Mouse (Mus musculus) E14TG2a.4 (cell line): ENCODE results near the gene Mib2.
"Not testable (repeated sequence)": the region's sequence is repeated elsewhere in the genome, so short reads cannot be mapped to it uniquely, and the experiment has no call there.

Source experiments
- H3K27me3 ChIP-seq: 2 replicates; pipeline ENCODE4 v1.6.1; 2014; ENCODE audit warnings: low read length, control low read depth; ENCODE audit not compliant: insufficient read depth
- H3K36me3 ChIP-seq: 2 replicates; pipeline ENCODE4 v1.6.1; 2014; ENCODE audit warnings: low read length, control low read depth; ENCODE audit not compliant: insufficient read depth
- H3K4me1 ChIP-seq: replicated peaks from 2 replicates; pipeline ENCODE4 v1.6.1; 2014; ENCODE audit warnings: low read depth, low read length, control low read depth
- H3K4me3 ChIP-seq: replicated peaks from 2 replicates; pipeline ENCODE4 v1.5.1; 2014; ENCODE audit warnings: mild to moderate bottlenecking, low read length
- H3K9me3 ChIP-seq: 2 replicates; pipeline ENCODE4 v1.6.1; 2014; ENCODE audit warnings: low read length, control low read depth
- CTCF ChIP-seq: conservative IDR thresholded peaks from 2 replicates; pipeline ENCODE4 v1.5.1; 2014; ENCODE audit warnings: low read length
- NANOG ChIP-seq: IDR thresholded peaks from 2 replicates; pipeline ENCODE4 v1.6.1; 2014; ENCODE audit warnings: borderline replicate concordance, low read length, mixed read lengths
- POU5F1 ChIP-seq: IDR thresholded peaks from 2 replicates; pipeline ENCODE4 v1.6.1; 2014; ENCODE audit warnings: low read length, borderline replicate concordance

The Mib2 gene

GRCm38 (mm10) chr4:155645721-155646120 is 23.3 kb downstream of the Mib2 start:
- Histone ChIP-seq H3K27me3 (no peaks in the 10 kb centered on the region), H3K4me3 (no peak overlapping the region), H3K9me3 (no peaks in the 10 kb centered on the region), H3K4me1 (peaks cover 21% of the 10 kb centered on the region), H3K36me3 (peaks cover 95% of the 10 kb centered on the region)
- TF ChIP-seq NANOG (no peak), POU5F1 (no peak), CTCF (no peak)

- not testable (repeated sequence) for H3K27me3 ChIP-seq, H3K9me3 ChIP-seq, H3K4me3 ChIP-seq
- peaks cover 17% of the 10 kb centered on the region for H3K4me1 ChIP-seq
- H3K36me3 ChIP-seq, result peaks cover 95% of the 10 kb centered on the region
Measured at GRCm38 (mm10) chr4:155645308-155645707, 23.7 kb downstream of the Mib2 start, which contains the start of gene Gm10563. TSS of gene Gm10563 (minus strand) at chr4:155645408.

GRCm38 (mm10) chr4:155643531-155643930 is 25.5 kb downstream of the Mib2 start:
- no peaks in the 10 kb centered on the region for H3K9me3 ChIP-seq
- H3K36me3 ChIP-seq, result peaks cover 94% of the 10 kb centered on the region
- H3K4me1 ChIP-seq, result peaks cover 11% of the 10 kb centered on the region
- TF ChIP-seq NANOG (no peak), POU5F1 (no peak), CTCF (0 out of 2 replicates have a peak, but pooled peaks have one; percentile 3)
- no peak overlapping the region for H3K4me3 ChIP-seq
- H3K27me3 ChIP-seq, result no peaks in the 10 kb centered on the region

- Histone ChIP-seq H3K36me3 (peaks cover 98% of the 10 kb centered on the region), H3K27me3 (no peaks in the 10 kb centered on the region), H3K4me3 (no peak overlapping the region)
Measured at GRCm38 (mm10) chr4:155635766-155636499, 33.1 kb downstream of the Mib2 start.

GRCm38 (mm10) chr4:155630267-155630666 is 38.7 kb downstream of the Mib2 start:
- Histone ChIP-seq H3K4me3 (no peak overlapping the region), H3K4me1 (peaks cover 23% of the 10 kb centered on the region), H3K36me3 (peaks cover 87% of the 10 kb centered on the region), H3K27me3 (no peaks in the 10 kb centered on the region), H3K9me3 (no peaks in the 10 kb centered on the region)
- TF ChIP-seq CTCF (no peak), POU5F1 (no peak), NANOG (no peak)

More at GRCm38 (mm10) chr4:155635766-155636499, 33.1 kb downstream of the Mib2 start:
- TF ChIP-seq CTCF (no peak), NANOG (no peak), POU5F1 (no peak)
- H3K9me3 ChIP-seq, result no peaks in the 10 kb centered on the region
- H3K4me1 ChIP-seq, result peaks cover 17% of the 10 kb centered on the region

- Histone ChIP-seq H3K27me3 (no peaks in the 10 kb centered on the region), H3K9me3 (no peaks in the 10 kb centered on the region), H3K4me3 (peak within 1 kb of the TSS; percentile 99), H3K4me1 (peaks cover 16% of the 10 kb centered on the region), H3K36me3 (peaks cover 65% of the 10 kb centered on the region)
- TF ChIP-seq CTCF, result no peak
Measured at GRCm38 (mm10) chr4:155624338-155625291, 44.4 kb downstream of the Mib2 start, which contains the start of gene Cdk11b. TSS of gene Cdk11b (plus strand) at chr4:155624854.

GRCm38 (mm10) chr4:155618321-155618720 is 50.7 kb downstream of the Mib2 start:
- no peak overlapping the region for H3K4me3 ChIP-seq
- H3K9me3 ChIP-seq, result no peaks in the 10 kb centered on the region
- no peaks in the 10 kb centered on the region for H3K27me3 ChIP-seq
- TF ChIP-seq CTCF (no peak), POU5F1 (no peak), NANOG (no peak)
- H3K36me3 ChIP-seq, result peaks cover 90% of the 10 kb centered on the region
- H3K4me1 ChIP-seq, result peaks cover 2% of the 10 kb centered on the region

- no peaks in the 10 kb centered on the region for H3K4me1 ChIP-seq
- H3K36me3 ChIP-seq, result peaks cover 95% of the 10 kb centered on the region
- H3K9me3 ChIP-seq, result no peaks in the 10 kb centered on the region
- TF ChIP-seq CTCF (no peak), NANOG (no peak), POU5F1 (no peak)
- no peaks in the 10 kb centered on the region for H3K27me3 ChIP-seq
- no peak overlapping the region for H3K4me3 ChIP-seq
Measured at GRCm38 (mm10) chr4:155613264-155613663, 55.7 kb downstream of the Mib2 start.
